ENCODE assay signal across 8 mouse cellular contexts in genomic region chr3:67582273-67583124, GRCm38 (mm10). TPM values are rescaled to one million over a fixed set of nuclear protein-coding genes. Genes with fewer than 3 reads are reported as not detected.
DNase-seq lines count a peak whose midpoint lies in the region; ATAC-seq lines count a peak whose summit lies in the region.

Gene Mfsd1 (plus strand): TSS chr3:67582741.

- H3K9me3 ChIP-seq in hindbrain, embryonic 15.5 days = no peaks in the 10 kb centered on the region

- peak; percentile 94 for ATAC-seq in hindbrain, embryonic 15.5 days (ENCODE audit: low FRiP score, low read depth)

- H3K79me2 ChIP-seq in macrophage (ENCODE audit: inconsistent target) = peaks cover 47% of the 10 kb centered on the region

- H3K4me1 ChIP-seq in hindbrain, embryonic 15.5 days (replicated peaks) = peaks cover 16% of the 10 kb centered on the region

- H3K27ac ChIP-seq in hindbrain, embryonic 15.5 days (replicated peaks) = peak within 1 kb of the TSS; percentile 84
- peak within 1 kb of the TSS; percentile 90 for H3K27ac ChIP-seq in macrophage

- 0 out of 2 replicates have a peak, but pooled peaks cover 13% of the 10 kb centered on the region for H3K27me3 ChIP-seq in hindbrain, embryonic 15.5 days

- H3K4me2 ChIP-seq in hindbrain, embryonic 15.5 days = peak within 1 kb of the TSS; percentile 74

- DNase-seq in T-cell, adult 2 months (ENCODE audit: low spot score) = peak; percentile 88
- peak; percentile 76 to 84 for DNase-seq in cerebellum, postnatal 36 days
- peak; percentile 81 to 86 for DNase-seq in frontal cortex, postnatal 36 days (ENCODE audit: low spot score in 2 of 2)
- peak; percentile 36 for DNase-seq in left cerebral cortex, adult 11 months (ENCODE audit: low spot score)
- DNase-seq in right cerebral cortex, adult 18-20 months = peak; percentile 87
- peak; percentile 57 for DNase-seq in urinary bladder, postnatal 10 days (ENCODE audit: low spot score)

- H3K9ac ChIP-seq in hindbrain, embryonic 15.5 days = peak within 1 kb of the TSS; percentile 86

- WGBS in hindbrain, embryonic 15.5 days = 4% methylated on average over 53 of the region's 54 CpGs
- WGBS in macrophage (ENCODE audit: missing documents) = 5% methylated on average over 54 of the region's 54 CpGs

- H3K4me3 ChIP-seq in hindbrain, embryonic 15.5 days = peak within 1 kb of the TSS; percentile 88
- H3K4me3 ChIP-seq in macrophage (ENCODE audit: inconsistent target) = peak within 1 kb of the TSS; percentile 97

- H3K36me3 ChIP-seq in hindbrain, embryonic 15.5 days = peaks cover 10% of the 10 kb centered on the region
- peaks cover 17% of the 10 kb centered on the region for H3K36me3 ChIP-seq in macrophage (ENCODE audit: inconsistent target)

RNA-seq across cellular contexts. Expression of gene Mfsd1, which starts in this region (rescaled TPM):
- 33.5 and 33.6 TPM in 2 replicates for polyA plus RNA-seq in hindbrain, embryonic 15.5 days (2015; fragmentation: Nextera tagmentation; extraction: Ambion mirVana)
- total RNA-seq in macrophage (2018; cell fraction: chromatin; rRNA removed) = 100 to 1,000 TPM in 14 of 26 experiments, 10 to 100 TPM in 12; 71.9 to 160 (median 106) TPM
- total RNA-seq in macrophage (2018; cell fraction: cytosol; rRNA removed) = 100 to 1,000 TPM; 159 to 284 (median 214) TPM
- 100 to 1,000 TPM; 119 to 231 (median 194) TPM for total RNA-seq in macrophage (2018; cell fraction: nucleus; rRNA removed)
- polyA plus RNA-seq in macrophage (2018) = 233 to 282 TPM (median 273 TPM) in 3 replicates

Comparison
In these comparisons a context has a peak if more than half of its experiments do, and no peak if none do; other contexts are left out.
1. Peak in every context shown above with its lines: DNase-seq, ATAC-seq, H3K4me3 ChIP-seq and H3K27ac ChIP-seq.
2. DNase-seq: peak in every context shown above with its lines; median percentile 88 in T-cell, adult 2 months; 87 in right cerebral cortex, adult 18-20 months; 84 in frontal cortex, postnatal 36 days; 80 in cerebellum, postnatal 36 days; 57 in urinary bladder, postnatal 10 days; 36 in left cerebral cortex, adult 11 months.